Mouse (Mus musculus) heart, embryonic 14.5 days (tissue): ENCODE results near the gene Cacng8. TPM values are rescaled to one million over a fixed set of nuclear protein-coding genes. Genes with fewer than 3 reads are reported as not detected.

ENCODE experiments used
- ATAC-seq: fragments of 200-750 bp; cut with Nextera tagmentation; 2 replicates; pipeline ENCODE4 v1.8.0; 2017; ENCODE audit warnings: low read depth, moderate TSS enrichment; ENCODE audit not compliant: insufficient number of reproducible peaks, insufficient read depth, low FRiP score
- H3K27ac ChIP-seq, 2 experiments: fragments of 200-500 bp in 1 of 2; fragments of 300-500 bp in 1 of 2; sonication (generic) in 1 of 2; replicated peaks in 1 of 2; 2 replicates each; pipeline ENCODE4 v1.5.1; 2012 to 2014; ENCODE audit warnings: low read depth in 2 of 2, low read length in 2 of 2, control low read depth in 1 of 2, mild to moderate bottlenecking in 1 of 2, mixed read lengths in 1 of 2; ENCODE audit not compliant: control insufficient read depth in 1 of 2, insufficient read depth in 1 of 2
- H3K27me3 ChIP-seq: fragments of 300-500 bp; sonication (generic); 2 replicates; pipeline ENCODE4 v1.6.1; 2014; ENCODE audit warnings: mild to moderate bottlenecking, low read length, control low read depth; ENCODE audit not compliant: control insufficient read depth, insufficient read depth
- H3K36me3 ChIP-seq: fragments of 300-500 bp; sonication (generic); 2 replicates; pipeline ENCODE4 v1.6.1; 2014; ENCODE audit warnings: mild to moderate bottlenecking, control low read depth, low read length, mixed read lengths; ENCODE audit not compliant: control insufficient read depth, insufficient read depth
- H3K4me1 ChIP-seq, 2 experiments: fragments of 200-500 bp in 1 of 2; fragments of 300-500 bp in 1 of 2; sonication (generic) in 1 of 2; 2 replicates each; pipeline ENCODE4 v1.6.1; 2012 to 2014; ENCODE audit warnings: low read length in 2 of 2, control low read depth in 1 of 2, mixed read lengths in 1 of 2; ENCODE audit not compliant: control insufficient read depth in 2 of 2, insufficient read depth in 2 of 2
- H3K4me2 ChIP-seq: fragments of 300-500 bp; sonication (generic); 2 replicates; pipeline ENCODE4 v1.6.1; 2014; ENCODE audit warnings: mild to moderate bottlenecking, low read length
- H3K4me3 ChIP-seq, 2 experiments: fragments of 200-500 bp in 1 of 2; fragments of 300-500 bp in 1 of 2; sonication (generic) in 1 of 2; 2 replicates each; pipeline ENCODE4 v1.5.1; 2012 to 2014; ENCODE audit warnings: low read length in 2 of 2, mild to moderate bottlenecking in 2 of 2, control low read depth in 1 of 2, low read depth in 1 of 2, moderate library complexity in 1 of 2; ENCODE audit not compliant: control insufficient read depth in 1 of 2, insufficient read depth in 1 of 2
- H3K9ac ChIP-seq: fragments of 300-500 bp; sonication (generic); 2 replicates; pipeline ENCODE4 v1.6.1; 2014; ENCODE audit warnings: mild to moderate bottlenecking, low read length
- H3K9me3 ChIP-seq: fragments of 300-500 bp; sonication (generic); 2 replicates; pipeline ENCODE4 v1.6.1; 2016; ENCODE audit warnings: low read length, control low read depth; ENCODE audit not compliant: control insufficient read depth
- WGBS: fragments of 180-500 bp; shearing (Covaris S2); extraction: QIAGEN DNeasy Blood & Tissue Kit; methylation state at CpG from one replicate; pipeline ENCODE4 v1.1.7; 2014; 5-methylcytosine and 5-hydroxymethylcytosine counted together
- polyA plus RNA-seq: library from polyadenylated mRNA; unstranded; fragments of >200 nt; fragmentation: Nextera tagmentation; extraction: Ambion mirVana; gene quantifications from 2 replicates; pipeline ENCODE4 v1.2.1, GENCODE M21; 2014

The Cacng8 gene
- 0.28 and 0.63 TPM in 2 replicates for polyA plus RNA-seq

DNA sequence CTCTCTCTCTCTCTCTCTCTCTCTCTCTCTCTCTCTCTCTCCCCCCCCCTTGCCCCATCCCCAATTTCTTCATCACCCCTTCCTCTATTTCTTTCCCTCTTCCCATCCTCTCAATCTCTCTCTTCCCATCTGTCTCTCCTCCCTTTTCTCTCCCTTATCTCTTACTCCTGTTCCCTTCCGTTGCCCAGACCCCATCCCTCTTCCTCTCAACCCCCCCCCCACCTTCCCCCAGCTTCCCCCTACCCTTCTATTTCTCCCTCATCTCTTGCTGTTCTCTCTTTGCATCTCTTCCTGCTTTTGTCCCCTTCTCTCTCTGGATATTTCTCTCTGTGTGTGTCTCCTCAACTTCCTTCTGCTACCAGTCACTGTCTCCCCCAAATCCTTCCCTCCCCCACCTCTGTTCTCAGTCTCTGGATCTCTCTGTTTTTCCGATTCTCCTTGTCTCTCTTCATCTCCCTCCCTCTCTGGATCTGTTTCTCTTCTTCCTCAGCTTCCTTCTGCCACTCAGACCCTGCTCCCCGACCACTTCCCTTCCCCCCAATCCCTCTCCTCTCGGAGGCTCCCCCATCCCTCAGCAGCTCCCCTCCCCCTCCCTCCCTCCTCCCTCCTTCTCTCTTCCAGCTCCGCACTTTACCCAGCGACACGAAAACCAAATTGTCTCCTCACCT, at the start of gene Cacng8:
Gene Cacng8, plus strand, starts transcription at position 271 of the 668 bp plus-strand sequence.
- Histone ChIP-seq H3K27me3 (0 out of 2 replicates have a peak, but pooled peaks cover 3% of the 10 kb centered on the region), H3K9ac (peak within 1 kb of the TSS; percentile 11; the same call in 1 of the 2 replicates), H3K9me3 (no peaks in the 10 kb centered on the region), H3K4me1 (no peaks in the 10 kb centered on the region; a peak in 1 of 4 replicates), H3K36me3 (no peaks in the 10 kb centered on the region), H3K4me2 (peak within 1 kb of the TSS; percentile 45), H3K4me3 (peak within 1 kb of the TSS in 1 of 2 experiments; percentile 13; a peak in 3 of 4 replicates), H3K27ac (0 out of 4 replicates have a peak within 1 kb of the TSS, but pooled peaks of 1 of the 2 experiments have one; percentile 10)
- 0% methylated on average over 7 of the region's 7 CpGs for WGBS
- no peak for ATAC-seq

DNA sequence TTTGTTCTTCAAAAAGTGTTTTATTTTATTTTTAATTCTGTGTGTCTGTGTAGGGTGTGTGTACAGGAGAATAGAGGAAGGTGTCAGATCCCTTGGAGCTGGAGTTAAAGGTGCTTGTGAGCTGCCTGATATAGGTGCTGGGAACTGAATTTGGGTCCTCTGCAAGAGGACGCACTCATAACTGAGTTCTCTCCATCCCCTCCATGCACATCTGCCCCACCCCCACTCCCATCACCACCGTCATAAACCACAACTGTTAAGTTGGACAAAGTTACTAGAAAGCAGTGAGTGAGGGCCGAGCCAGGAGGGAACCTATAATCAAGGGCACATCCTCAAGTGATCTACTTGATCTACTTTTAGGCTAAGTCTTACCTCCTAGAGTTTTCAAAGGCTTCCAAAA, 46.6 kb upstream of the Cacng8 start:
- H3K4me3 ChIP-seq: no peak overlapping the region
- no peak overlapping the region for H3K9ac ChIP-seq
- H3K27me3 ChIP-seq: no peaks in the 10 kb centered on the region
- H3K9me3 ChIP-seq: no peaks in the 10 kb centered on the region
- H3K4me1 ChIP-seq: no peaks in the 10 kb centered on the region
- 80% methylated on average over 3 of the region's 3 CpGs for WGBS
- H3K27ac ChIP-seq: no peak overlapping the region
- H3K4me2 ChIP-seq: no peak overlapping the region
- no peaks in the 10 kb centered on the region for H3K36me3 ChIP-seq
- ATAC-seq: no peak

DNA sequence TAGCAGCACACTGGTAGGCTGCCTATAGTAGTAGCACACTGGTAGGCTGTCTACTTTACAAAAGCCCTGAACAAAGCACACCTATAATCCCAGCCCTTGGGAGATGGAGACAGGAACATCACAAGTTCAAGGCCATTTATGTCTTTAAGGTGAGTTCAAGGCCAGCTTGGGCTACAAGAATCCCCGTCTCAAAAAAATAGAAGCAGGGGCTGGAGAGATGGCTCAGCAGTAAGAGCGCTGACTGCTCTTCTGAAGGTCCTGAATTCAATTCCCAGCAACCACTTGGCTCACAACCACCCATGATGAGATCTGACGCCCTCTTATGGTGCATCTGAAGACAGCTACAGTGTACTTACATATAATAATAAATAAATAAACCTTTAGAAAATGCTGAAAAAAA, 45.2 kb upstream of the Cacng8 start:
- H3K4me1 ChIP-seq: no peaks in the 10 kb centered on the region
- WGBS: 81% methylated on average over 3 of the region's 3 CpGs
- H3K9ac ChIP-seq: no peak overlapping the region
- H3K27ac ChIP-seq: no peak overlapping the region
- H3K9me3 ChIP-seq: no peaks in the 10 kb centered on the region
- H3K36me3 ChIP-seq: no peaks in the 10 kb centered on the region
- H3K4me3 ChIP-seq: no peak overlapping the region
- H3K4me2 ChIP-seq: no peak overlapping the region
- ATAC-seq: no peak
- H3K27me3 ChIP-seq: no peaks in the 10 kb centered on the region

DNA sequence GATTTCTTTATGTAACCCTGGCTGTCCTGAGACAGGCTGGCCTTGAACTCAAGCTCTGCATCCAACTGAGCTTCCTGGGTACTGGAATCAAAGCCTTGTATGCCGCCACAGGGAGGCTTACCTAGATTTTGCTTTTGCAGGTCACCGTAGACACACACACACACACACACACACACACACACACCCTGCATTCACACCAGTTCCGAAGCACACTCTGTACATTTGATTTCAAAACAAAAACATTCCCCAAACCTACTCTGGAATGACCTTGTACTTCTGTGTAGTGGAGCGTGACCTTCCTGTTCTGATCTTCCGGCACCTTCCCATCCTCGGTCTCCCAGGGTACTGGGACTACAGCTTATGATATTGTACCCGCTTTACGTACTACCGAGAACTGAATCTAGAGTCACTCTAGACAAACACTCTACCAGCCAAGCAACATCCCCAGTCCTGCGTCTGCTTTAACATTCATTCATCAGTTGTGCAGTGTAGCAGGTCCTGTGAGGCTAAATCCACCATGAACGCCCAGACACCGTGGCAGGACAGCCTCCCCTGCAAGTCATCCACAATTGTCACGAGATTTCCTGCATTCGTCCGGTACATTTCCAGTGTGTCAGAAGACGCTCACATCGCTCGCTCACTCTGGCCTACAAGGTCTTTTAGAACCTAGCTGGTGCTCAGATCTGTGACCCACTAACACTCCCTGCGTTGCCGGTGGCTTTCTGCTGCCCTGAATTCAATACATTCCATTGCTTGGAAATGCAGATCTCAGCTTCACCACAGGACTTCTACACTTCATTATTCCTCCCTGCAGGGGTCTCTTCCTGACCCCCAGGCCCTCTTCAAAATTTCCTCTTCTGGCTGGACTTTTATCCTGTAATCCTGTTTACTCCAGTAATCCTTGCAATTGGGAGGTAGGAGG, 42.9 kb upstream of the Cacng8 start:
- no peak overlapping the region for H3K27ac ChIP-seq
- no peaks in the 10 kb centered on the region for H3K4me1 ChIP-seq
- H3K9ac ChIP-seq: no peak overlapping the region
- no peak overlapping the region for H3K4me3 ChIP-seq
- no peaks in the 10 kb centered on the region for H3K9me3 ChIP-seq
- ATAC-seq: no peak
- no peaks in the 10 kb centered on the region for H3K36me3 ChIP-seq
- H3K27me3 ChIP-seq: no peaks in the 10 kb centered on the region
- no peak overlapping the region for H3K4me2 ChIP-seq
- WGBS: 45% methylated on average over 20 of the region's 20 CpGs

DNA sequence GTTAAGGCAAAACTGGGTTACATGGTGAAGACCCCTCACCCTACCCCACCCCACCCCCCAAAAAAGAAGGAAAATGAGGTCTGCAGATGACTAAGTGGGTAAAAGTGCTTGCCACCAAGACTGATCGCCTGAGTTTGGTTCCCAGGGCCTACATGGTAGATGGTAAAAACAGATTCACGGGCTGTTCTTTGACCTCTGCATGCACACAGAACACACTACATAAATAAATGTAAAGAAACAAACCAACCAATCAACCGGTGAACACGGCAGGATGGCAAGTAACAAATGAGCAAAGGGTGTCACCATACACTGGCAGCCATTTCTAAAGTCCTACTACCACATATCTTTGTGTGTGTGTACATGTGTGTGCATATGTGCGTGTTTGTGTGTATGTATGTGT, 42.2 kb upstream of the Cacng8 start:
- WGBS: 58% methylated on average over 5 of the region's 5 CpGs
- no peaks in the 10 kb centered on the region for H3K36me3 ChIP-seq
- no peaks in the 10 kb centered on the region for H3K9me3 ChIP-seq
- no peaks in the 10 kb centered on the region for H3K4me1 ChIP-seq
- H3K4me3 ChIP-seq: no peak overlapping the region
- no peak overlapping the region for H3K9ac ChIP-seq
- no peak for ATAC-seq
- no peak overlapping the region for H3K27ac ChIP-seq
- no peaks in the 10 kb centered on the region for H3K27me3 ChIP-seq
- no peak overlapping the region for H3K4me2 ChIP-seq

DNA sequence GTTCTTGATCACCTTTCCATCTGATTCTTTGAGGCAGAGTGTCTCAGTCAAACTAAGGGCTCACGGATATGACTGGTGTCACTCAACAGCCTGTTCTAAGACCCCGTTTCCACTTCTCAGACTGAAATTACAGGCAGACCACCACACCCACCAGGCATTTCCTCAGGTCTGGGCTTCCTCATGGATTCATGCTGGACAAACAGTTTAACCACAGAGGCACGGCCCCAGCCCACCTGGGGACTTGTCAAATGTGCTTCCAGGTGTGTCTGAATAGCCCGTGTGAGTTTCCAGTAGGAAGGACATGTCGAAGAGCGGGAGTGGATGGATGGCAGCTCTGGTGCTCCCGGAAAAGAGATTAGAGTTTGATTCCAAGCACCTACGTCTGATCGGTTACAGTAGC, 40.7 kb upstream of the Cacng8 start:
- Histone ChIP-seq H3K9ac (no peak overlapping the region), H3K4me2 (no peak overlapping the region), H3K36me3 (no peaks in the 10 kb centered on the region), H3K4me1 (no peaks in the 10 kb centered on the region), H3K4me3 (no peak overlapping the region), H3K9me3 (no peaks in the 10 kb centered on the region), H3K27ac (no peak overlapping the region), H3K27me3 (no peaks in the 10 kb centered on the region)
- ATAC-seq: no peak
- WGBS: 83% methylated on average over 9 of the region's 9 CpGs

DNA sequence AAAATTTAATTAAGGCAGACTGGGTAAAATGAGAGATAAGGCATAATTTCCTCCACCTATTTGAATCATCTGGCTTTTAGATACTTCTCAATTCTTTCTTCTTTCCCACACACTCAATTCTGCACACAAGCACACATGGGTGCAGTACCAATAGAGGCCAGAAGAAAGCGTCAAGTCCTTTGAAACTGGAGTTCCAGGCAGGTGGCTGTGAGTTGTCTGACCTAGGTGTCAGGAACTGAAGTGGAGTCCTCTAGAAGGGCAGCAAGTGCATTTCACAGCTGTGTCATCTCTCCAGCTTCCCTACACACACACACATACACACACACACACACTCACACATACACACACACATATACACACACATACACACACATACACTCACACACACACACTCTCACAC, 38.9 kb upstream of the Cacng8 start:
- H3K27me3 ChIP-seq: no peaks in the 10 kb centered on the region
- no peak for ATAC-seq

More for the DNA sequence above, 38.9 kb upstream of the Cacng8 start:
- H3K4me3 ChIP-seq: no peak overlapping the region
- H3K27ac ChIP-seq: no peak overlapping the region
- 95% methylated on average over 1 of the region's 1 CpGs for WGBS
- H3K9ac ChIP-seq: no peak overlapping the region
- H3K36me3 ChIP-seq: no peaks in the 10 kb centered on the region
- no peaks in the 10 kb centered on the region for H3K9me3 ChIP-seq
- H3K4me1 ChIP-seq: no peaks in the 10 kb centered on the region
- no peak overlapping the region for H3K4me2 ChIP-seq
